Mouse (Mus musculus) cerebellum, adult 18-20 months (tissue): ENCODE measurements at regions not wholly inside any gene's neighbourhood (a gene's known extent, or its start where the extent isn't known, plus 50 kb on each side); places are given as distances from the start of the nearest gene placed in this dataset.

Source experiments
- DNase-seq, 2 experiments: peaks; one replicate each; pipeline ENCODE4 v3.0.0; 2021

DNA sequence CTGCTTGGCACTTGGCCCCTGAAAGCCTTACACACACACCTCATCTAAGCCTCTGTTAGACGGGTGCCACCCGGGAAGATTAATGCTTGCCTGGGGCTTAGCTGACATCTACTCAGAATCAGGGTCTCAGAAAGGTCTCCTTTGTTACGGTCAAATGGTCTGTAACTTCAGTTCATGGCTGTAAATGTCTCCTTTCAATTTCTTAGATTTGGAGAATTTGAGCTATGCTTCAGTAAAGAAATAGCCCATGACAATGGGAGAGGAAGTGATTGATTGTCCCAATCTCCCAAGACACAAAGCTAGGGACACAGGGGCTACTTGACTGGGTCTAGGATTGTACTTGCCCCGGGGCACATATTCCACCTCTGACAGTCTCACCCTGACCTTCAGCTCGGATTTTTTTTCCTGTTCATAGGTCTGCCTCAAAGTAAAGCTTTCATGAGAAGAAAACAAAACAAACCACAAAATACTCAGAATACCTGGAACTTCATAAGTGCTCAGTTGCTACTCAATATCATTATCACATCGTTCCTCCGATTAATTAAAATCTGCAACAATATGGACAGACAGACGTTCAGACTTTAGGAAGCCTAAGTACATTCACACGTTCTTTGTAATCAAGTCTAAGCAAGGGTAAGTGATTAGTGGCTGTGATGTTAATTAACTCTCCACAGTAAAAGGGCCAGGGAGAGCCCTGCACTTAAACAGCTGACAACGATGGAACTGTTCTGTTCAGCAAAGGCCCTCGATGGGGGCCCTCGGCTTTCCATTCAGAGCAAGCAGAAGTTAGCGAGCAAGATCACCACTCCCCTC, 132.9 kb upstream of the Slco3a1 start:
- no peak for DNase-seq

DNA sequence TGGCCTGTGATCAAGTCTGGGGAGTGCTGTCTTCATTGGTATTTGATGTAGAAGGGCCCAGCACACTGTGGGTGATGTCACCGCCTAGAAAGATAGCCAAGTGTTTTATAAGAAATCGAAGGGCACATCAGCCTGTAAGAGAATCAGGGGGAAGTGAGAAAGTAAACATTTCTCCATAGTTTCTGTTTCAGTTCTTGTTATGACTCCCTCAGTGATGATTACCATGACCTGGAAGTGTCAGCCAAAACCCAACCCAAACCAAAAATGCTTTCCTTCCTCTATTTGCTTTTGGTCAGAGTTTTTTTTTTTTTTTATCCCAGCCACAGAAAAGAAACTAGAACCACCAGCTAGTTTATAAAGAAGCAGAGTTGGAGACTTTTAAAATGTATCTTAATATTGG, 129.4 kb upstream of the Slco3a1 start:
- no peak for DNase-seq

DNA sequence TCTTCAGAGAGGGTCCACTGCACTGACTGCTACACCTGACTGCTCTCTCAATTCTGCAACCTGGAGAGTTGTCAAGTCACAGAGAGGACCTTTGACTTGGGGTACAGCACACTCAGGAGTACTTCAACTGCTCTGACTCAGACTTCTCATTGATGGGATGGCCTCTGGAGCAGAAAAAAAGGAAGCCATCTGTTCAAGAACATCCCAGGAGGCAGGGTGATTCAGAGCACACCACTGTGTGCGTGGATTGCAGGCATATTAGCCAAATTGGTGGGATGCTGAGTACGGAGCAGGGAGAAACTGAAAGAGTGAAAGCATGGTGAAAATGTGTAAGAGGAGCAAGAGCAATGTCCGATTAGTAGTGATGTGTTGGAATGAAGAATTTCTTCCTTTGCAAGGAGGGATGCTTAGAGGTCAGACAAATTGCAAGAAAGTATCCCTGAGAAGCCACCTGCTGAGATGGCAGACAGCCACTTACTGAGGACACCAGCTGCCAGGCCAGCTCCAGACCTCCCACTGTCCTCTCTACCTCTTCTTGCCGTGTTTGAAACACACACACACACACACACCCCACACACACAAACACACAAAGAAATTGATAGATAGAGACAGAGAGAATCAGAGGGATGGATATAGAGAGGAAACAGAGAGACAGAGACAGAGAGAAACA, 119.2 kb upstream of the Slco3a1 start:
- peak; percentile 10 to 21 for DNase-seq

DNA sequence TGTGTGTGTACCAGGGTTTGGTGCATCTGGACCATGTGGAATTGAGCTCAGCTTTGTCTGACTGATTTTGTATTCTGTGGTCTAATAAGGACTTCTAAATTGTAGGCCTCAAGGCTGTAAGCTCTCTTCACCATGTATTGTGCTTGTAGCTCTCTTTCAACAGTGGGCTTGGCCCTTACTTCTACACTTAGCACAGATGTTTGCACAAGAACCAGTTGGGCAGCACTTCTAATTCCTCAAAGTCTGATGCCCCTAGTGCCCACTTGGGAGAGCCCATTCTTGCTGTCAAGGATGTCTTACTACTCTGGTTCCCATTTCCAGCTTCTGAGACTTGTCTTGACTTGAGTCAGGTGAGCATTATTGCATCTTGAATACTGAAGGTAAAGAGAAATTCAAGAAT, 114.5 kb upstream of the Slco3a1 start:
- no peak for DNase-seq

DNA sequence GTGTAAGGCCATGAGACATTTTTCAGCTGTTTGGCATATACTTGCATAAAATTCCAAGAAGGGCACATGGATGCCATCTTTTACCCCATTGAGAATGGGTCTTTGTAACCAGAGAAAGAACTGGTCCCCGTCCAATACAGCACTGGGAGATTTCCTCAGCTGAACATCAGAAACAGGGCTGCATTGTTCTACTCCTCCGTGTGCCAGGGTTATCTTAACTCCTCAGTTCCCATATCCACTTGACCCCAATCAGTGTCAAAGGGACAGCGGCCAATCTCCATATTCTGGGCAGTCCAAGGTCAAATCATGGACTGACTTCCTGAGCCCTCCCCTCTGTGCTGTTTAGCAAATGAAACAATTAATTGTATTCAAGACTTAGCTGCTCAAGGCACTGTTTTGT, 112.5 kb upstream of the Slco3a1 start:
- peak in 1 of 2 experiments; percentile 14 for DNase-seq

DNA sequence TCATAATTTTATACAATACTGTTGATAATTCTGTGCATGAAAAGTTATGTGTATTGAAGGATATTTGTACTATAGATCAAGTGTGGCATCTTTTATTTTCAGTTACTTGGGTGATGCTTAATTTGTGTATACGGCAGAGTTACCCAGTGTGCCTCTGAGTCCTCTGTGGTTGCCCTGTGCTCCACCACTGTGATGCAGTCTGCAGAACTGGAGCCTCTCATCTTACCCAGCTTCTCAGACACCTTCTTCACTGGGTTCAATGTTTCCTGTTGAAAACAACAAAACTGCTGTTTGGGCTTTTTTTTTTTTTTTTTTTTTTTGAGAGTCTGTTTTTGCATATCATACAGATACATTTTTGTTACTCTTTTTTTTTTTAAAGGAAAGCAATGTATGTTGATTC, 109.2 kb upstream of the Slco3a1 start:
- DNase-seq, result no peak

DNA sequence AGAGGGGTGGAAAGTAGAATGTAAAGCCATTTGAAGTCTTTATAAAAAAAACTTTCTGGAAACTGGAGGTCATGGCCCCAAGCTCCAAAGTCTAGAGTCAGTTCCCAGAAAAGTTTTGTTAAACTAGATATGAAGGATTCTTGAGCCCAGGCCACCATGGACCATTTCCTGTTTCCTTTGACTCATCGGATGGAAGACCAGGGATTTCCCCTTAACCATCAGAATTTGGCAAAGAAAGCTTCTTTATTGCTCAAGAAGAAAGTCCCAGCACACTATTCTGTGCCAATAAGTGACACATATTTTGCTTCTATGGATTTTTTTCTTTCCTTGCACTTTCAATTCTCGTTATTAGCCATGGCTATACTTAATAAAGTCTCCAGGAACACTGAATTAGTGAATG, 92.7 kb upstream of the Slco3a1 start:
- no peak for DNase-seq

DNA sequence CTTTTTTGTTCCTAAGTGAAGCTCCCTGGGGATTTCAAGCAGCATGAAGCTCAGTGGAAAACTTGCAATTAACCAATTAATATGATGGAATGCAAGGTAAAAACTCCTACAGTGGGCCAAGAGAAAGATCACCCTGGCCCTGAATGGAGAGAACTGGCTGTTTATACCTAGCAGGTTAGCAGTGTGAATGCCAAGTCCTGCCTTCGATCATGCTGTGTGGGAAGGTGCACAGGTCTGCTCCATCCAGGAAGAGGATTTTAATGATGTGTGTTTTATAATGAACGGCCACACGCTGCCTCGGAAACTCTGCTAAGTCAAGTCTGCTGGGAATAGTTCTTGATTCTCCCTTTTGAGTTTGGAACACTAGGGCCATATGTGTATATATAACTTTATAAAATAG, 85.6 kb upstream of the Slco3a1 start:
- DNase-seq, result peak; percentile 14 to 15

DNA sequence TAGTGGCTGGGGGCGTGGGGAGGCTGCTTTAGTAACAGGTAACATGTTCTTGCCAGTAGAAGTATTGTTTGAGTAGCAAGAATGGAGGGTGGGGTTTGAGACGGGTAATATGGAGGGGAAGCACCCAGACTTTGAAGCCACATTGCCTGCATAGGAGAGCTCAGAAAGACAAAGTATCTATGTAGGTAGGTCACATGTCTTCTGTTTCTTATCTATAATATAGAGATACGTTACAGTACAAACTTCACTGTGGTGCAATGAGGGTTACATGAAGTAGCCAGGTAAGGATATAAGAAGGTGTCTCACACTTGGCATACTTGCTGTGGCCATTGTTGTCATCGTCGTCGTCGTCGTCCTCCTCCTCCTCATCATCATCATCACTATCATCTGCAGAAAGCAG, 77.6 kb upstream of the Slco3a1 start:
- DNase-seq, result no peak

DNA sequence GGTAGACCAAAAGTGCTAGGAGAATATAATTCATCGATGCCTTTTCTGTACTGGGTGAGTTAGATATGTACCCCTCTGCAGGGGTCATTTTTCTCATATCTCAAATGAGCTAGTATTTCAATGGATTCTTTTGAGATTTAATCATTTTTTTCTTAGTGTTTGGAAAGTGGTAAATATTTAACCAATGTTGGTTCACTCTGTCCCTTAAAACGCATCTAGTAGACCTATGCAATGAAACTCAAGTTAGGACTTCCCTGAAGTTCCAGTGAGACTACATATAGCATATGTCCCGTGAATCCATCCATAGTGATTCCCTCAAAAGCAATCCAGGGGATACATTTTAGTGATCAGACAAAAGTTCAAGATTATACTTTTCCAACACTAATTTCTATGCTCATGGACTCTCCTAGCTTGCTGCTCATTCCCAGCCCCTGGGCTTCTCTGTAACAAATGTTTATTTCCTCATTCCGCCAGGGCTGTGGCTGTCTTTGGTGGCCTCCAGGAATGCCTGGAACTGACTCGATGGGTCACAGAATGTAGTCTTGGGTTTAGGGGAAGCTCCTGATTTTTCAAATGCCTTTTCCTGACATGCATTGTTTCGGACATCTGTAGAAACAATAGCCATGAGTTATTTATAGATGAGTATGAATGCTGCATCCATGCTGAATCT, 74.4 kb upstream of the Slco3a1 start:
- no peak for DNase-seq
